ENCODE assay signal across 8 mouse cellular contexts in genomic region chr13:23740256-23740840, GRCm38 (mm10). TPM values are rescaled to one million over a fixed set of nuclear protein-coding genes. Genes with fewer than 3 reads are reported as not detected.
DNase-seq lines count a peak whose midpoint lies in the region; ATAC-seq and TF ChIP-seq lines count a peak whose summit lies in the region.

No protein-coding gene starts in this region.

- H3K4me3 ChIP-seq in layer of hippocampus, adult 2 months = peak overlapping the region; percentile 87
- H3K4me3 ChIP-seq in hindbrain, embryonic 16.5 days (ENCODE audit: low read length) = peak overlapping the region; percentile 53
- peak overlapping the region; percentile 48 for H3K4me3 ChIP-seq in neural tube, embryonic 12.5 days

- no peaks in the 10 kb centered on the region for H3K27me3 ChIP-seq in hindbrain, embryonic 16.5 days (replicated peaks; ENCODE audit: control insufficient read depth, insufficient read depth, low read length)
- no peaks in the 10 kb centered on the region for H3K27me3 ChIP-seq in neural tube, embryonic 12.5 days (replicated peaks)

- WGBS in hindbrain, embryonic 16.5 days = 31% methylated on average over 13 of the region's 13 CpGs
- WGBS in neural tube, embryonic 12.5 days = 33% methylated on average over 13 of the region's 13 CpGs

- peaks cover 9% of the 10 kb centered on the region for H3K4me1 ChIP-seq in hindbrain, embryonic 16.5 days (ENCODE audit: control insufficient read depth, insufficient read depth, low read depth, low read length)
- H3K4me1 ChIP-seq in neural tube, embryonic 12.5 days = peaks cover 10% of the 10 kb centered on the region

- H3K9me3 ChIP-seq in hindbrain, embryonic 16.5 days (ENCODE audit: control insufficient read depth, low read length) = no peaks in the 10 kb centered on the region
- H3K9me3 ChIP-seq in neural tube, embryonic 12.5 days = no peaks in the 10 kb centered on the region

- H3K36me3 ChIP-seq in hindbrain, embryonic 16.5 days (ENCODE audit: control insufficient read depth, insufficient read depth, low read length) = no peaks in the 10 kb centered on the region
- no peaks in the 10 kb centered on the region for H3K36me3 ChIP-seq in neural tube, embryonic 12.5 days

- H3K27ac ChIP-seq in layer of hippocampus, adult 2 months = peak overlapping the region; percentile 95
- peak overlapping the region; percentile 77 for H3K27ac ChIP-seq in hindbrain, embryonic 16.5 days (ENCODE audit: low read depth, low read length)
- peak overlapping the region; percentile 90 for H3K27ac ChIP-seq in neural tube, embryonic 12.5 days

- H3K9ac ChIP-seq in hindbrain, embryonic 16.5 days (ENCODE audit: low read depth, low read length) = peak overlapping the region; percentile 64
- peak overlapping the region; percentile 73 for H3K9ac ChIP-seq in neural tube, embryonic 12.5 days

- ATAC-seq in hindbrain, embryonic 16.5 days = peak; percentile 1; the same call in 1 of the 2 replicates
- ATAC-seq in neural tube, embryonic 12.5 days (ENCODE audit: low FRiP score, low read depth) = no peak

- peak overlapping the region; percentile 95 for H3K4me2 ChIP-seq in hindbrain, embryonic 16.5 days (ENCODE audit: low read length)
- peak overlapping the region; percentile 97 for H3K4me2 ChIP-seq in neural tube, embryonic 12.5 days (replicated peaks)

- intact Hi-C loops in left cerebral cortex, postnatal 25 days (cut with DNase I) = loop anchor here (5.0 kb wide), 1 partner anchor 158 kb away; the partner anchor contains the start of gene Hist1h4d

- no peak for DNase-seq in layer of hippocampus, adult 2 months (ENCODE audit: low spot score in 2 of 2)
- DNase-seq in layer of hippocampus, adult 8-10 months (ENCODE audit: low spot score in 2 of 2) = no peak
- DNase-seq in c-Kit-positive CD71-positive TER-119-negative erythroid progenitor cells, embryonic 14.5 days (ENCODE audit: low read depth) = peak; percentile 15
- no peak for DNase-seq in left cerebral cortex, postnatal 25 days (ENCODE audit: low spot score in 2 of 2)
- DNase-seq in adrenal gland, adult 18-20 months (ENCODE audit: low spot score in 2 of 2) = no peak
- DNase-seq in adrenal gland, postnatal 36 days = no peak

- TF ChIP-seq CTCF in layer of hippocampus, adult 2 months (conservative IDR thresholded peaks at IDR 0.05) = no peak

RNA-seq across cellular contexts. Expression of gene Hist1h1c, which starts 1.7 kb away (rescaled TPM):
- total RNA-seq in layer of hippocampus, adult 2 months (2021) = 10 to 100 TPM; 59.1 to 68.1 TPM
- total RNA-seq in layer of hippocampus, adult 8-10 months (2022) = 10 to 100 TPM; 39.1 to 69.2 (median 53.5) TPM
- polyA plus RNA-seq in hindbrain, embryonic 16.5 days (2015; fragmentation: Nextera tagmentation; extraction: Ambion mirVana) = 8.6 and 10.8 TPM in 2 replicates
- 13.3 and 13.6 TPM in 2 replicates for polyA plus RNA-seq in neural tube, embryonic 12.5 days (2016; fragmentation: Nextera tagmentation; extraction: Ambion mirVana)
- total RNA-seq in left cerebral cortex, postnatal 25 days (2021) = 10 to 100 TPM; 51.7 to 71.1 TPM
- total RNA-seq in adrenal gland, adult 18-20 months (2021) = 100 to 1,000 TPM; 157 to 187 TPM
- total RNA-seq in adrenal gland, postnatal 36 days (2021) = 100 to 1,000 TPM; 145 to 279 TPM

RNA-seq across cellular contexts. Expression of gene Hist1h3c, which starts 5.1 kb away (rescaled TPM):
- total RNA-seq in layer of hippocampus, adult 2 months (2021) = 1 to 10 TPM; 3.6 to 5.9 TPM
- total RNA-seq in layer of hippocampus, adult 8-10 months (2022) = 1 to 10 TPM in 3 of 4 experiments, not detected in 1; 1.7 to 3.1 (median 2.7) TPM
- polyA plus RNA-seq in hindbrain, embryonic 16.5 days (2015; fragmentation: Nextera tagmentation; extraction: Ambion mirVana) = 0.70 and 1.2 TPM in 2 replicates
- polyA plus RNA-seq in neural tube, embryonic 12.5 days (2016; fragmentation: Nextera tagmentation; extraction: Ambion mirVana) = 6.8 and 7.4 TPM in 2 replicates
- 1 to 10 TPM; 1.9 to 2.6 TPM for total RNA-seq in left cerebral cortex, postnatal 25 days (2021)
- 1 to 10 TPM; 4.6 to 5.4 TPM for total RNA-seq in adrenal gland, adult 18-20 months (2021)
- 10 to 100 TPM; 20.5 to 26.8 TPM for total RNA-seq in adrenal gland, postnatal 36 days (2021)

RNA-seq across cellular contexts. Expression of gene Hist1h2bb, which starts 6.2 kb away (rescaled TPM):
- total RNA-seq in layer of hippocampus, adult 2 months (2021) = 10 to 100 TPM; 23.0 to 24.7 TPM
- total RNA-seq in layer of hippocampus, adult 8-10 months (2022) = 10 to 100 TPM; 14.1 to 21.7 (median 16.7) TPM
- polyA plus RNA-seq in hindbrain, embryonic 16.5 days (2015; fragmentation: Nextera tagmentation; extraction: Ambion mirVana) = 0.49 and 0.66 TPM in 2 replicates
- 1.3 and 1.7 TPM in 2 replicates for polyA plus RNA-seq in neural tube, embryonic 12.5 days (2016; fragmentation: Nextera tagmentation; extraction: Ambion mirVana)
- 10 to 100 TPM; 17.5 to 23.2 TPM for total RNA-seq in left cerebral cortex, postnatal 25 days (2021)
- total RNA-seq in adrenal gland, adult 18-20 months (2021) = 10 to 100 TPM; 16.2 to 17.9 TPM
- total RNA-seq in adrenal gland, postnatal 36 days (2021) = 10 to 100 TPM; 34.0 to 41.3 TPM

RNA-seq across cellular contexts. Expression of gene Hist1h2ab, which starts 10.6 kb away (rescaled TPM):
- total RNA-seq in layer of hippocampus, adult 2 months (2021) = 10 to 100 TPM; 24.4 to 27.3 TPM
- total RNA-seq in layer of hippocampus, adult 8-10 months (2022) = 10 to 100 TPM; 18.6 to 28.1 (median 23.5) TPM
- polyA plus RNA-seq in hindbrain, embryonic 16.5 days (2015; fragmentation: Nextera tagmentation; extraction: Ambion mirVana) = 3.7 and 6.8 TPM in 2 replicates
- polyA plus RNA-seq in neural tube, embryonic 12.5 days (2016; fragmentation: Nextera tagmentation; extraction: Ambion mirVana) = 28.5 and 44.2 TPM in 2 replicates
- 10 to 100 TPM; 27.5 to 31.4 TPM for total RNA-seq in left cerebral cortex, postnatal 25 days (2021)
- total RNA-seq in adrenal gland, adult 18-20 months (2021) = 10 to 100 TPM; 19.4 to 19.5 TPM
- 10 to 100 TPM; 58.1 to 68.0 TPM for total RNA-seq in adrenal gland, postnatal 36 days (2021)

RNA-seq across cellular contexts. Expression of gene Hist1h3b, which starts 11.7 kb away (rescaled TPM):
- 10 to 100 TPM; 13.6 to 15.0 TPM for total RNA-seq in layer of hippocampus, adult 2 months (2021)
- 10 to 100 TPM in 2 of 4 experiments, 1 to 10 TPM in 2; 3.1 to 10.4 (median 8.0) TPM for total RNA-seq in layer of hippocampus, adult 8-10 months (2022)
- 1.7 and 2.7 TPM in 2 replicates for polyA plus RNA-seq in hindbrain, embryonic 16.5 days (2015; fragmentation: Nextera tagmentation; extraction: Ambion mirVana)
- polyA plus RNA-seq in neural tube, embryonic 12.5 days (2016; fragmentation: Nextera tagmentation; extraction: Ambion mirVana) = 5.8 and 10.0 TPM in 2 replicates
- 10 to 100 TPM in 1 of 2 experiments, 1 to 10 TPM in 1; 9.3 to 14.5 TPM for total RNA-seq in left cerebral cortex, postnatal 25 days (2021)
- 10 to 100 TPM; 16.4 to 23.4 TPM for total RNA-seq in adrenal gland, adult 18-20 months (2021)
- total RNA-seq in adrenal gland, postnatal 36 days (2021) = 10 to 100 TPM; 54.7 to 79.9 TPM
